Mouse (Mus musculus) erythroblast, embryonic 14.5 days (primary cell): ENCODE data around the gene Ifngr1. TPM values are rescaled to one million over a fixed set of nuclear protein-coding genes. Genes with fewer than 3 reads are reported as not detected.
A peak's percentile ranks its signal among the peaks of the same experiment; 100 is the strongest.

Source experiments
- H3K27me3 ChIP-seq: 2 replicates; pipeline ENCODE4 v1.6.1; 2012; ENCODE audit warnings: inconsistent platforms; ENCODE audit not compliant: control insufficient read depth
- H3K36me3 ChIP-seq: 2 replicates; pipeline ENCODE4 v1.6.1; 2012; ENCODE audit warnings: mild to moderate bottlenecking, inconsistent platforms; ENCODE audit not compliant: control insufficient read depth
- H3K4me1 ChIP-seq: 2 replicates; pipeline ENCODE4 v1.6.1; 2012; ENCODE audit warnings: inconsistent platforms; ENCODE audit not compliant: control insufficient read depth
- H3K4me3 ChIP-seq: replicated peaks from 2 replicates; pipeline ENCODE3; 2012; ENCODE audit warnings: moderate library complexity, mild to moderate bottlenecking, inconsistent platforms
- H3K9me3 ChIP-seq: 2 replicates; pipeline ENCODE4 v1.6.1; 2012; ENCODE audit warnings: low read length, inconsistent platforms, mixed read lengths; ENCODE audit not compliant: control insufficient read depth
- GATA1 ChIP-seq: IDR thresholded peaks from 2 replicates; pipeline ENCODE4 v1.6.1; 2012; ENCODE audit warnings: low read length, inconsistent platforms, mixed read lengths
- TAL1 ChIP-seq: IDR thresholded peaks from 3 replicates; pipeline ENCODE4 v1.6.1; 2012; ENCODE audit warnings: low read length, inconsistent platforms, mixed read lengths
- polyA plus RNA-seq: library from polyadenylated mRNA; stranded (reverse); fragments of >175 nt; gene quantifications from 2 replicates; pipeline ENCODE4 v1.2.3, GENCODE M21; 2012

Ifngr1 gene
- 0.02 and 0.04 TPM in 2 replicates for polyA plus RNA-seq

DNA sequence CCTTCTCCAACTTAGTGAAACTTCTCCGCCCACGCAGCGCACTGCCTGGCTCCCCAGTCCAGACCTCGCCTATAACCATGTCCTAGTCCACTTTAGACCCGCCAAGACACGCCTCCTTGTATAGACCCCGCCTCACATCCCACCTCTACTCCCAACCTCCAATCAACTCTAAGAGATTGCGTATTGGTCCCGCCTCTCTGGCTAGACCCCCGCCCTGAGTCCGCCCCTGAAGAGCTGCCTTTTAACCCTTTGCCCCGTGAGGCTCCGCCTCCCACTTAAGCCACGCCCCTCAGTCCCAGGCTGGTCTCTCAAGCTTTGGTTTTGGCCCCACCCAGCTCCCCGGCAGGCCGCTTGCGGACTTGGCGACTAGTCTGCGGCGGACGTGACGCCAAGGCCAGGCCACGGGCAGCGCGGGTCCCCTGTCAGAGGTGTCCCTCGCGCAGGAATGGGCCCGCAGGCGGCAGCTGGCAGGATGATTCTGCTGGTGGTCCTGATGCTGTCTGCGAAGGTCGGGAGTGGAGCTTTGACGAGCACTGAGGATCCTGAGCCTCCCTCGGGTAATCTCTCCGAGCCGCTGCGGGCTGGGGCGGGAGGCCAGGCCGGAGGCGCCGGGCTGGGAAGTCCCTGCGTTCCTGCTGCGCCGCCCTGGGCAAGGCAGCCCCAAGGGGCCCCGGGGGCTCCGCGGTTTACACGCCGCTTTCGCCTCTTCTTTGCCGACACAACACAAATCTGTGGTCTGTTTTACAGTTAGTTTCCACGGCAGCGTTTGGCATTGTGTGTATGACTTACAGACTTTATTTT lies at the start of gene Ifngr1:
TSS of gene Ifngr1 (plus strand) at position 309 of the 801 bp plus-strand sequence.
- TF ChIP-seq GATA1 (no peak), TAL1 (no peak)
- no peaks in the 10 kb centered on the region for H3K27me3 ChIP-seq
- H3K4me1 ChIP-seq, result peaks cover 41% of the 10 kb centered on the region
- H3K36me3 ChIP-seq, result no peaks in the 10 kb centered on the region; the same call in 1 of the 2 replicates
- H3K9me3 ChIP-seq, result no peaks in the 10 kb centered on the region
- H3K4me3 ChIP-seq, result peak within 1 kb of the TSS; percentile 81

DNA sequence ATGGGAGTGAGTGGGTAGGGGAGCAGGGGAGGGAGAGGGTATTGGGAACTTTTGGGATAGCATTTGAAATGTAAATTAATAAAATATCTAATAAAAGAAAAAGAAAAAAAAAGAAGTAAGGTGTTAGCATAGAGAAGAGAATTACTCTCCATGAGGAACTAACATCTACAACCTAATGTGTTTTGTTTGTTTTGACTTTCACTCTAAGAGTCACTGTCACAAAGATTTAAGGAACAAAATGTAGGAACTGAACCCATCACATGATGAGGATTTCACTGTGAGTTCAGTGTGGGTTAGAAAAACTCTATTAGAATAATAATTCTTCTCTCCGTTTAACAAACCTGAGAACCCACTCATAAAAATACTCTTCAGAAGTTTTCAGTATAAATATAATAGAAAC lies 44.9 kb upstream of the Ifngr1 start:
- no peak overlapping the region for H3K4me3 ChIP-seq
- H3K36me3 ChIP-seq, result no peaks in the 10 kb centered on the region
- no peak for TF ChIP-seq GATA1
- TF ChIP-seq TAL1, result no peak
- no peaks in the 10 kb centered on the region for H3K4me1 ChIP-seq
- no peaks in the 10 kb centered on the region for H3K9me3 ChIP-seq
- H3K27me3 ChIP-seq, result no peaks in the 10 kb centered on the region

DNA sequence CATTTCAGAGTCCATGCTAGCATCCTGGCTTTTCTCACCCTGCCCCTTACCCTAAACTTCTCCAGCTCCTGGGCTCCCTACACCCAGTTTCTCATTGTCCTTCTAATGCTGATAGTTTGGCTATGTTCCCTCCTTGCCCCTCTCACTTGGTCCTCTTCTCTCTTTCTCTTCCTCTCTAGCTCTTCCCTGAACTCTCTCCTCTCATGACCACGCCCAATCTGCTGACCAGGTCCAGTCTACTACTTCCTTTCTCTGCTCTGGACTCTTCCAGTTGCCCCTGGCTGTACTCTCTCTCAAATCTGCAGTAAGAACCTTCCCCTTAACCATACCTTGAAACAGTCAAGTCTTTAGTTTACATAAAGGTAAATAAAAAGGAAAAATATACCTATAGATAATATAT lies 43.7 kb upstream of the Ifngr1 start:
- Histone ChIP-seq H3K9me3 (no peaks in the 10 kb centered on the region), H3K4me1 (no peaks in the 10 kb centered on the region), H3K27me3 (no peaks in the 10 kb centered on the region), H3K4me3 (no peak overlapping the region), H3K36me3 (no peaks in the 10 kb centered on the region)
- TF ChIP-seq GATA1 (no peak), TAL1 (no peak)

DNA sequence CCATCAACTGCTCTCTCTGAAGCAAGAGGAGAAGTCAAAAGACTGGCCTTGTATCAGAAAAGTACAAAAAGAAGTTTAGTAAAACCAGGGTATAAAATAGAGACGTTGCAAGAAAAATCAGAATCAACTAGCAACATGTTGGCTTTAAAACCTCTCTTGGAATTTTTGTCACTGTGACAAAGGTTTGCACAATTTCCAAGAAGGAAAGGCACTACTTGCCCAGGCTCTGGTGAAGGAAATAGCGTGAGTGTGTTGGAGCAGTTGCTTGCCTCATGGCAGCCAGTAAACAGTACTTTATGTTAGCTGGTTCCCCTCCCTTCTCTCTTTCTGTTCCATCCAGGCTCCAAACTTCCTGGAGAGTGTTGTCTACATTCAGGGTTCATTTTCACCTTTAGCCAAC lies 43.3 kb upstream of the Ifngr1 start:
- Histone ChIP-seq H3K9me3 (no peaks in the 10 kb centered on the region), H3K4me3 (no peak overlapping the region), H3K4me1 (no peaks in the 10 kb centered on the region), H3K27me3 (no peaks in the 10 kb centered on the region), H3K36me3 (no peaks in the 10 kb centered on the region)
- TF ChIP-seq GATA1 (no peak), TAL1 (no peak)

DNA sequence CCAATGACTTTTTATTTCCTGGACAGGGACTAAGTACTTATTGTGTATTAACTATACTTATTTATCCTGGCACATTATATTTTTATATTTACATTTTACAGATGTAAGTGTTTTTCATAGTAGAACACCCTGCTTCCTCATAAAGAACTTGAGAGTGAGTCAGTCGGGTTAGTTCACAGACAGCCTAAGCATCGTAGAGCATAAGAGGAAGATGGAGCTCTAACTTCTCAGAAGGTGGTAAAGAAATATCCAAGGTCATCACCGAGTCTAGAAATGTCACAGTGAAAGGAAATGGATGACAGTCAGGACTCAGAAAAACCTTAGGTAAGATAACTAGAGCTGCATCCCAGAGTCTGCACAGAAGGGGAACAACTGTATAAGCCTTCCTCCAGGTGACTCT lies 40.2 kb upstream of the Ifngr1 start:
- no peaks in the 10 kb centered on the region for H3K27me3 ChIP-seq
- no peaks in the 10 kb centered on the region for H3K9me3 ChIP-seq
- no peaks in the 10 kb centered on the region for H3K36me3 ChIP-seq
- H3K4me3 ChIP-seq, result no peak overlapping the region
- no peaks in the 10 kb centered on the region for H3K4me1 ChIP-seq
- TF ChIP-seq TAL1 (no peak), GATA1 (no peak)

DNA sequence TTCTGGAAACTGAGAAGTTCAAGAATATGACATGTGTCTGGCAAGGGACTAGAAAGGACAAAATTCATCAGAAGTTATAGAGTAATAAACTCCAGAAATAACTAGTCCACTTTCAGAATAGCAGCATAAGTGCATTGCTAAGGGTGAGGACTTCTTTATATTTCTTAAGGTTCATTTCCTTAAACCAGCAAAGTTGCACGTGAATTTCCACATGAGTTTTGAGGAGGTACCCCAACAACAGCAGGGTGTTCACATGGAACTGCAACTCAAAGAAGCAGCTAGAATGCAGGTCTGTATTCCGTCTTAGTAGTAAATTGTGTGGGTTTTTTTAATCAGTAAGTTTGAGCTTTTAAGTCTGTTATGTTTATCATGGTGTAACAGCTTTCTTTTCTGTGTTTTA lies 37.9 kb upstream of the Ifngr1 start:
- Histone ChIP-seq H3K36me3 (no peaks in the 10 kb centered on the region), H3K27me3 (no peaks in the 10 kb centered on the region), H3K4me3 (no peak overlapping the region), H3K4me1 (no peaks in the 10 kb centered on the region), H3K9me3 (no peaks in the 10 kb centered on the region)
- TF ChIP-seq TAL1, result no peak

DNA sequence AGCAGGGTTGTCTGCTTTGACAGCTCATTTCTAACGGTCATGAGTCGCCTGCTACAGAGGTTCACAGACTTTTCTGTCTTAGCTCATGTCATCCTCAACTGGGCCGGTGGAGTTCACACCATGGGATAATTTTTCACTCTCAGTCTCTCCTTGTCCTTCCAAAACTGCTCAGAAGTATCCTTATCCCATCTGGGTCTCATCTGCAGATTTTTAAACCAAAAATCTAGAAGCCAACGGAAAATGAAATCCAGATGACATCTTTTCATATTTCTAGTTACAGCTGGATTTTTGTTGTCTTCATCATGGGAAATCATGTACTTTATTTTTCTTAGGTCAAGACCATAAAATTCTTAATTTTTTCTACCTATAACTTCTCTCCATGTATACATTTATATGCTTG lies 34.1 kb upstream of the Ifngr1 start:
- no peak for TF ChIP-seq GATA1
- TF ChIP-seq TAL1, result no peak
- no peaks in the 10 kb centered on the region for H3K27me3 ChIP-seq
- H3K36me3 ChIP-seq, result no peaks in the 10 kb centered on the region
- no peaks in the 10 kb centered on the region for H3K4me1 ChIP-seq
- no peak overlapping the region for H3K4me3 ChIP-seq
- H3K9me3 ChIP-seq, result no peaks in the 10 kb centered on the region

DNA sequence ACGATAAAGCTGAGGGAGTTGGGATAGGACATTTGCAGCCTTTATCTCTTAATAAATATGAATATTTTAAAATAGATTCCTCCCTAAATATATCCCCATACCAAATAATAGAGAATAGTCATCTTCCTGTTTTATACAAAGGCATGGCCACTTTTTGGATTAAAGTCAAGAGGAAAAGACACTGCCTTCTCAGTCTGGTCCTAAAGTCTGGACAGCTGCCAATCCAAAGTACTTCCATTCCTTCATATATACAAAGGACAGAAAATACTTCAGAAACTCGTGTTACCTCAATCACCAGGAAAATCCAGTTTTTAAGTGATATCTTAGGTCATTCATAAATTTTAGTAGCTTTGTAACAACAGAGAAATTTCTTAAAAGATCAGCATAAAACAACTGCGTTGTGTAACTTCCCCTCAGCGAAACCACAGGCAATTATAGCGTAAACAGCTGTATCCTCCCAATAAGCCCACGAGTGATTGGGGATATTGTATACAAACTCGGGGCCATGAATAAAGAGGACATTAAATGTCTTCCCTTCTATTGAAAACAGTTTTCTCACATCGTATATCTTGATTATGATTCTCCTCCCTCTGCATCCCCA lies 32.1 kb upstream of the Ifngr1 start:
- Histone ChIP-seq H3K36me3 (no peaks in the 10 kb centered on the region), H3K4me3 (no peak overlapping the region), H3K27me3 (no peaks in the 10 kb centered on the region), H3K4me1 (no peaks in the 10 kb centered on the region), H3K9me3 (no peaks in the 10 kb centered on the region)
- TF ChIP-seq TAL1, result no peak
- no peak for TF ChIP-seq GATA1

DNA sequence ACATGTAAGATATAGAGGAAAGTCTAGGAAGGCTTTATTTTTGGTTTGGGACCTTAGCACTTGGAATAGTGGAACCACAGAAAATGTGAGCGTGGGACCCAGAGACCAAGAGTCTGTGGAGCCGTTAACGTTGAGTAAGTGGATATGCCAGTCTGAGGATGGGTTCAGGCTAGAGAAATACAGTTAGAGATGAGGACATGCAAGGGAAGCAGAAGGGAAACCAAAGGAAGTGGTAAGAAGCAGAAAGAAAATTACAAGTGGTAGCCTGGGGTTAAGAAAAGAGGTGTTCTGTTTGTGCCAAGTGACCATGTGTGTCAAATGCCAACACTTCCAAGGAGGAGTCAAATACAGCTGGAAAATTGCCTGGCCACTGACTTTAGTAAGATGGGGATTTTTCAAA lies 29.2 kb upstream of the Ifngr1 start:
- no peak for TF ChIP-seq GATA1
- TF ChIP-seq TAL1, result no peak
- no peaks in the 10 kb centered on the region for H3K4me1 ChIP-seq
- no peaks in the 10 kb centered on the region for H3K9me3 ChIP-seq
- H3K4me3 ChIP-seq, result no peak overlapping the region
- H3K36me3 ChIP-seq, result no peaks in the 10 kb centered on the region
- no peaks in the 10 kb centered on the region for H3K27me3 ChIP-seq

DNA sequence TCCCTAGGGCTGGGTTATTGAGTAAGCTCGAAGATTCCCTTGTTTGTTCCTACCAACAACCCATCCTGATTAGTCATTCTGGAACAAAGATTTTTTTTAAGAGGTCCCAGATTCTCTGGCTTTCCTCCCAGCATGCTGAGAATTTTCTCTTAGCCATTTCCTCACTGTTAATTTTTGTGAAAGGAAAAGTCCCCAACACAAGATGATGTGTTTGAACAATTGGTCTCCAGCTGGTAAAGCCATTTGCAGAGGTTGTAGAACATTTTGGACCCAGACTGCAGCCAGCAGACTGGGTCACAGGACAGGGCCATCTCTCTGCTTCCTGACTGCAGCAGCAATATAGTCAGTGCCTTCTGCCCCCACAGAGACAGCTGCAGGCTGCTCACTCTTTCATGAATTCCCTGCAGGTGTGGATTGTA lies 28.3 kb upstream of the Ifngr1 start:
- H3K4me1 ChIP-seq, result no peaks in the 10 kb centered on the region
- TF ChIP-seq TAL1 (no peak), GATA1 (no peak)
- H3K27me3 ChIP-seq, result no peaks in the 10 kb centered on the region
- no peaks in the 10 kb centered on the region for H3K36me3 ChIP-seq
- H3K9me3 ChIP-seq, result no peaks in the 10 kb centered on the region
- H3K4me3 ChIP-seq, result no peak overlapping the region
